Mouse (Mus musculus): ENCODE results near the gene Vgll3. TPM values are rescaled to one million over a fixed set of nuclear protein-coding genes. Genes with fewer than 3 reads are reported as not detected.

Gene Vgll3
- 0.02 and 0.03 TPM in 2 replicates for polyA plus RNA-seq (2012; rRNA removed)
- 0.29 TPM in 1 of 2 replicates, not detected in the other for polyA plus RNA-seq (2014; fragmentation: Nextera tagmentation; extraction: Ambion mirVana)

GRCm38 (mm10) chr16:65814918-65815881, at the start of gene Vgll3:
Vgll3 (plus strand) TSS chr16:65815257.
- DNase-seq (ENCODE audit: low read depth in 3 of 3, low spot score in 3 of 3), result no peak
- WGBS (ENCODE audit: insufficient replicate concordance), result under 1% methylated on average over 86 of the region's 86 CpGs
- Histone ChIP-seq H3K4me2 (ENCODE audit: low read depth) (peak within 1 kb of the TSS; percentile 60), H3K4me1 (replicated peaks; ENCODE audit: control insufficient read depth in 2 of 2, insufficient read depth in 2 of 2, low read length in 1 of 2) (no peaks in the 10 kb centered on the region), H3K27me3 (ENCODE audit: control insufficient read depth, insufficient read depth, low read length) (peaks cover 16% of the 10 kb centered on the region), H3K36me3 (replicated peaks; ENCODE audit: control insufficient read depth, insufficient read depth, low read depth) (no peaks in the 10 kb centered on the region), H3K9me3 (ENCODE audit: control insufficient read depth, low read length) (no peaks in the 10 kb centered on the region), H3K4me3 (ENCODE audit: insufficient read depth in 1 of 2, low read depth in 2 of 2, low read length in 2 of 2) (peak within 1 kb of the TSS; percentile 6 to 37), H3K27ac (no peak within 1 kb of the TSS), H3K9ac (replicated peaks) (no peak within 1 kb of the TSS)
- TF ChIP-seq EP300 (IDR thresholded peaks at IDR 0.05; ENCODE audit: low read depth) (no peak), CTCF (IDR thresholded peaks at IDR 0.05; ENCODE audit: low read depth) (no peak)
- peak; percentile 67 for ATAC-seq (ENCODE audit: insufficient read depth)

GRCm38 (mm10) chr16:65765976-65766375, 49.1 kb upstream of the Vgll3 start:
- H3K36me3 ChIP-seq (replicated peaks; ENCODE audit: control insufficient read depth, insufficient read depth, low read depth), result no peaks in the 10 kb centered on the region
- no peak for ATAC-seq (ENCODE audit: insufficient read depth)

GRCm38 (mm10) chr16:65785959-65786358, 29.1 kb upstream of the Vgll3 start:
- H3K27me3 ChIP-seq (ENCODE audit: control insufficient read depth, insufficient read depth, low read length), result no peaks in the 10 kb centered on the region
- no peak overlapping the region for H3K4me2 ChIP-seq (ENCODE audit: low read depth)
- TF ChIP-seq CTCF (IDR thresholded peaks at IDR 0.05; ENCODE audit: low read depth), result no peak
- no peak for TF ChIP-seq EP300 (IDR thresholded peaks at IDR 0.05; ENCODE audit: low read depth)
- H3K9me3 ChIP-seq (ENCODE audit: control insufficient read depth, low read length), result no peaks in the 10 kb centered on the region
- H3K9ac ChIP-seq (replicated peaks), result no peak overlapping the region
- no peak overlapping the region for H3K27ac ChIP-seq
- no peaks in the 10 kb centered on the region for H3K36me3 ChIP-seq (replicated peaks; ENCODE audit: control insufficient read depth, insufficient read depth, low read depth)
- H3K4me1 ChIP-seq (replicated peaks; ENCODE audit: control insufficient read depth in 2 of 2, insufficient read depth in 2 of 2, low read length in 1 of 2), result no peaks in the 10 kb centered on the region
- 34% methylated on average over 1 of the region's 1 CpGs for WGBS (ENCODE audit: insufficient replicate concordance)
- DNase-seq (ENCODE audit: low read depth in 3 of 3, low spot score in 3 of 3), result no peak
- no peak overlapping the region for H3K4me3 ChIP-seq (ENCODE audit: insufficient read depth in 1 of 2, low read depth in 2 of 2, low read length in 2 of 2)
- ATAC-seq (ENCODE audit: insufficient read depth), result no peak

More at GRCm38 (mm10) chr16:65765976-65766375, 49.1 kb upstream of the Vgll3 start:
- DNase-seq (ENCODE audit: low read depth in 3 of 3, low spot score in 3 of 3), result no peak
- Histone ChIP-seq H3K9ac (replicated peaks) (no peak overlapping the region), H3K27ac (no peak overlapping the region), H3K4me2 (ENCODE audit: low read depth) (no peak overlapping the region), H3K4me3 (ENCODE audit: insufficient read depth in 1 of 2, low read depth in 2 of 2, low read length in 2 of 2) (no peak overlapping the region), H3K27me3 (ENCODE audit: control insufficient read depth, insufficient read depth, low read length) (no peaks in the 10 kb centered on the region), H3K9me3 (ENCODE audit: control insufficient read depth, low read length) (no peaks in the 10 kb centered on the region), H3K4me1 (replicated peaks; ENCODE audit: control insufficient read depth in 2 of 2, insufficient read depth in 2 of 2, low read length in 1 of 2) (no peaks in the 10 kb centered on the region)
- no peak for TF ChIP-seq EP300 (IDR thresholded peaks at IDR 0.05; ENCODE audit: low read depth)
- no peak for TF ChIP-seq CTCF (IDR thresholded peaks at IDR 0.05; ENCODE audit: low read depth)

- DNase-seq (ENCODE audit: low read depth in 3 of 3, low spot score in 3 of 3), result no peak
- Histone ChIP-seq H3K9me3 (ENCODE audit: control insufficient read depth, low read length) (no peaks in the 10 kb centered on the region), H3K36me3 (replicated peaks; ENCODE audit: control insufficient read depth, insufficient read depth, low read depth) (no peaks in the 10 kb centered on the region), H3K4me1 (replicated peaks; ENCODE audit: control insufficient read depth in 2 of 2, insufficient read depth in 2 of 2, low read length in 1 of 2) (no peaks in the 10 kb centered on the region), H3K9ac (replicated peaks) (no peak overlapping the region), H3K27ac (no peak overlapping the region), H3K4me2 (ENCODE audit: low read depth) (no peak overlapping the region), H3K4me3 (ENCODE audit: insufficient read depth in 1 of 2, low read depth in 2 of 2, low read length in 2 of 2) (no peak overlapping the region), H3K27me3 (ENCODE audit: control insufficient read depth, insufficient read depth, low read length) (peaks cover 16% of the 10 kb centered on the region)
- no peak for ATAC-seq (ENCODE audit: insufficient read depth)
- no peak for TF ChIP-seq CTCF (IDR thresholded peaks at IDR 0.05; ENCODE audit: low read depth)
- TF ChIP-seq EP300 (IDR thresholded peaks at IDR 0.05; ENCODE audit: low read depth), result no peak
- WGBS (ENCODE audit: insufficient replicate concordance), result 25% methylated on average over 3 of the region's 3 CpGs
Measured at GRCm38 (mm10) chr16:65816059-65816458, 1.0 kb downstream of the Vgll3 start.

- DNase-seq (ENCODE audit: low read depth in 3 of 3, low spot score in 3 of 3) (no peak), ATAC-seq (ENCODE audit: insufficient read depth) (no peak)
- H3K27ac ChIP-seq, result no peak overlapping the region
- H3K9me3 ChIP-seq (ENCODE audit: control insufficient read depth, low read length), result no peaks in the 10 kb centered on the region
- no peaks in the 10 kb centered on the region for H3K4me1 ChIP-seq (replicated peaks; ENCODE audit: control insufficient read depth in 2 of 2, insufficient read depth in 2 of 2, low read length in 1 of 2)
- 56% methylated on average over 8 of the region's 8 CpGs for WGBS (ENCODE audit: insufficient replicate concordance)
- no peak overlapping the region for H3K4me3 ChIP-seq (ENCODE audit: insufficient read depth in 1 of 2, low read depth in 2 of 2, low read length in 2 of 2)
- TF ChIP-seq CTCF (IDR thresholded peaks at IDR 0.05; ENCODE audit: low read depth) (no peak), EP300 (IDR thresholded peaks at IDR 0.05; ENCODE audit: low read depth) (no peak)
- no peak overlapping the region for H3K4me2 ChIP-seq (ENCODE audit: low read depth)
- H3K27me3 ChIP-seq (ENCODE audit: control insufficient read depth, insufficient read depth, low read length), result peaks cover 16% of the 10 kb centered on the region
- H3K36me3 ChIP-seq (replicated peaks; ENCODE audit: control insufficient read depth, insufficient read depth, low read depth), result no peaks in the 10 kb centered on the region
- H3K9ac ChIP-seq (replicated peaks), result no peak overlapping the region
Measured at GRCm38 (mm10) chr16:65818779-65819178, 3.7 kb downstream of the Vgll3 start.

Measured in liver, embryonic 14.5 days (tissue).